Mouse (Mus musculus) adrenal gland, adult 10 weeks (tissue): Measurements from ENCODE around the gene Mtcl1. TPM values are rescaled to one million over a fixed set of nuclear protein-coding genes. Genes with fewer than 3 reads are reported as not detected.

ENCODE experiments used
- polyA plus RNA-seq: library from polyadenylated mRNA; stranded (reverse); fragments of 350-450 nt; fragmentation: Illumina TruSeq; extraction: RNeasy Lipid Tissue Mini Kit (QIAGEN cat#74804); gene quantifications from one replicate; pipeline ENCODE4 v1.2.3, GENCODE M21; 2014; ENCODE audit warnings: low read depth, low replicate concordance

Mtcl1 gene
- 1.5 TPM for polyA plus RNA-seq

DNA sequence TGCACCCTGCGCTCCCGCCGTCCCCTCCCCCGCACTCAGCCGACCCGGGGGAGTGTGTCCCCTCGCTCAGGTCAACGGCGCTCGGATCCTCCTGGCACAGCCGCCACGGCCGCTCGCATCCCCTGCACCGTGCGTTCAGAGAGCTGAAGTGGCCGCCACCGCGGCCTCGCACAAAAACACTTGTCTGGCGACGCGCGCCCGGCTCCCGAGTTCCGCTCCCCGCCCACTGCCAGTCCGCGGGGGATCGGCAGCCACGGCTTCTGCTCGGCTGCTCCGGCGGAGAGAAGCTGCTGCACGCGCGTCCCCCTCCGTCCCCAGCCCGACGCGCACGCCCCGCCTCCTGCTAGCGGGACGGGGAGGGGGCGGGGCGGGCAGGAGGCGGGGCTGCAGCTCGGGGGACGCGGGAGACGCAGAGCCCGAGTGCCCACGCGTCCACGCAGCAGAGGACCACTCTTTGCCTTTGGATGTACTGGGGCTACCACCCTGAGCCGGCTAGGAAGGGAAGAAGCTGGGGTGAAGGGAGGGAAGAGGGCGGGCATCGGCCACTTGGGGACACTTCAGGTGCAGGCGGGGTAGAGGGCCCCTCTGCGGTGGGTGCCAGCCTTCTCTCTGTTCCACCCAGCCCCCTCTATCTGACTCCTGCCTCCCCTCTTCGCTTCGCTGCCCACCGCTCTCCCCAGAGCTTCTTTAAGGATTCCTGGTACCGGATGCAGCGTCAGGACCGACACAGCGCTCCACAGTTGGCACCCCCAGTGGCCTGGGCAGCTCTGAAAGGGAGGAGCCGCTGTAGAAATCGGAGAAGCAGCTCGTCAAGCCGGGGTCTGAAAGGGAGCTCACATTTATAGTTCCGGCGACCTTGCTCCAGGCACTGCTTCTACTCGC is at the start of gene Mtcl1:
Mtcl1 (minus strand) TSS at position 291 of the 882 bp plus-strand sequence.

Other genes with a start within 250 kb of the Mtcl1 start
- gene Rab12, start 70.0 kb upstream of the Mtcl1 start, polyA plus RNA-seq: 212 TPM
- gene Themis3, start 144.9 kb upstream of the Mtcl1 start, polyA plus RNA-seq: not detected